Mouse (Mus musculus) limb, embryonic 10.5 days (tissue): ENCODE data around the gene Cfap73. TPM values are rescaled to one million over a fixed set of nuclear protein-coding genes. Genes with fewer than 3 reads are reported as not detected.

Experiments
- DNase-seq: peaks from one replicate; pipeline ENCODE4 v3.0.0-alpha.2; 2017; ENCODE audit warnings: low spot score
- H3K27ac ChIP-seq: fragments of 300-500 bp; sonication (generic); 2 replicates; pipeline ENCODE4 v1.5.1; 2016; ENCODE audit warnings: mild to moderate bottlenecking
- H3K27me3 ChIP-seq: fragments of 300-500 bp; sonication (generic); 2 replicates; pipeline ENCODE4 v1.6.1; 2016; ENCODE audit warnings: low read depth, mild to moderate bottlenecking; ENCODE audit not compliant: poor library complexity, severe bottlenecking
- H3K36me3 ChIP-seq: fragments of 300-500 bp; sonication (generic); 2 replicates; pipeline ENCODE4 v1.6.1; 2016; ENCODE audit warnings: mild to moderate bottlenecking, moderate library complexity
- H3K4me1 ChIP-seq: fragments of 300-500 bp; sonication (generic); 2 replicates; pipeline ENCODE4 v1.6.1; 2016
- H3K4me3 ChIP-seq: fragments of 300-500 bp; sonication (generic); 2 replicates; pipeline ENCODE4 v1.5.1; 2016; ENCODE audit warnings: mild to moderate bottlenecking, moderate library complexity
- H3K9me3 ChIP-seq: fragments of 300-500 bp; sonication (generic); replicated peaks from 2 replicates; pipeline ENCODE4 v1.6.1; 2016; ENCODE audit warnings: mild to moderate bottlenecking
- WGBS: fragments of 180-500 bp; shearing (Covaris S2); methylation state at CpG from one replicate; pipeline ENCODE4 v1.1.7; 2016; 5-methylcytosine and 5-hydroxymethylcytosine counted together
- polyA plus RNA-seq: library from polyadenylated mRNA; unstranded; fragments of >200 nt; fragmentation: Nextera tagmentation; extraction: Ambion mirVana; gene quantifications from 2 replicates; pipeline ENCODE4 v1.2.1, GENCODE M21; 2016

Cfap73 gene
- polyA plus RNA-seq, 1 experiment from 2014 or later = not detected

- Histone ChIP-seq H3K27me3 (no peaks in the 10 kb centered on the region), H3K4me3 (no peak overlapping the region), H3K9me3 (no peaks in the 10 kb centered on the region), H3K36me3 (peaks cover 99% of the 10 kb centered on the region), H3K27ac (no peak overlapping the region), H3K4me1 (peaks cover 6% of the 10 kb centered on the region)
- 77% methylated on average over 18 of the region's 18 CpGs for WGBS
- DNase-seq = peak; percentile 89
Measured at GRCm38 (mm10) chr5:120620375-120621077, 13.5 kb downstream of the Cfap73 start.

GRCm38 (mm10) chr5:120619201-120619600, 14.8 kb downstream of the Cfap73 start:
- Histone ChIP-seq H3K36me3 (peaks cover 93% of the 10 kb centered on the region), H3K9me3 (no peaks in the 10 kb centered on the region), H3K4me1 (peaks cover 6% of the 10 kb centered on the region), H3K27me3 (no peaks in the 10 kb centered on the region), H3K27ac (no peak overlapping the region), H3K4me3 (no peak overlapping the region)
- WGBS = 14% methylated on average over 5 of the region's 5 CpGs
- DNase-seq = peak; percentile 81

- H3K27me3 ChIP-seq = no peaks in the 10 kb centered on the region
- no peak overlapping the region for H3K27ac ChIP-seq
- H3K9me3 ChIP-seq = no peaks in the 10 kb centered on the region
- 84% methylated on average over 12 of the region's 12 CpGs for WGBS
- peaks cover 10% of the 10 kb centered on the region for H3K4me1 ChIP-seq
- H3K36me3 ChIP-seq = peaks cover 89% of the 10 kb centered on the region
- H3K4me3 ChIP-seq = no peak overlapping the region
- no peak for DNase-seq
Measured at GRCm38 (mm10) chr5:120618778-120619177, 15.3 kb downstream of the Cfap73 start.

- Histone ChIP-seq H3K4me1 (peaks cover 20% of the 10 kb centered on the region), H3K27ac (no peak overlapping the region), H3K27me3 (no peaks in the 10 kb centered on the region), H3K9me3 (no peaks in the 10 kb centered on the region), H3K4me3 (no peak overlapping the region), H3K36me3 (peaks cover 60% of the 10 kb centered on the region)
- no peak for DNase-seq
- WGBS = 98% methylated on average over 4 of the region's 4 CpGs
Measured at GRCm38 (mm10) chr5:120615903-120616302, 18.1 kb downstream of the Cfap73 start.

GRCm38 (mm10) chr5:120612822-120613604, 21.0 kb downstream of the Cfap73 start:
- Histone ChIP-seq H3K27me3 (no peaks in the 10 kb centered on the region), H3K36me3 (peaks cover 52% of the 10 kb centered on the region), H3K27ac (peak overlapping the region; percentile 97), H3K9me3 (no peaks in the 10 kb centered on the region), H3K4me3 (peak overlapping the region; percentile 76), H3K4me1 (peaks cover 21% of the 10 kb centered on the region)
- WGBS = under 1% methylated on average over 69 of the region's 69 CpGs
- DNase-seq = peak; percentile 97

- peaks cover 48% of the 10 kb centered on the region for H3K36me3 ChIP-seq
Measured at GRCm38 (mm10) chr5:120612442-120612821, 21.6 kb downstream of the Cfap73 start, which contains the start of the genes Rita1 and Ddx54. Gene Rita1 (minus strand): TSS chr5:120612589. Gene Ddx54 (plus strand): TSS chr5:120612739.

GRCm38 (mm10) chr5:120611416-120611815, 22.6 kb downstream of the Cfap73 start:
- H3K27me3 ChIP-seq = no peaks in the 10 kb centered on the region
- H3K27ac ChIP-seq = no peak overlapping the region
- peaks cover 38% of the 10 kb centered on the region for H3K36me3 ChIP-seq
- no peak for DNase-seq
- H3K4me1 ChIP-seq = peaks cover 21% of the 10 kb centered on the region
- H3K9me3 ChIP-seq = no peaks in the 10 kb centered on the region
- WGBS = 65% methylated on average over 8 of the region's 8 CpGs
- H3K4me3 ChIP-seq = peak overlapping the region; percentile 76

More at GRCm38 (mm10) chr5:120612442-120612821, 21.6 kb downstream of the Cfap73 start, which contains the start of the genes Rita1 and Ddx54:
- Histone ChIP-seq H3K9me3 (no peaks in the 10 kb centered on the region), H3K27ac (peak within 1 kb of the TSS; percentile 97), H3K4me1 (peaks cover 21% of the 10 kb centered on the region), H3K27me3 (no peaks in the 10 kb centered on the region), H3K4me3 (peak within 1 kb of the TSS; percentile 76)
- WGBS = under 1% methylated on average over 22 of the region's 22 CpGs
- peak; percentile 98 for DNase-seq

GRCm38 (mm10) chr5:120610906-120611305, 23.1 kb downstream of the Cfap73 start:
- no peak overlapping the region for H3K27ac ChIP-seq
- H3K9me3 ChIP-seq = no peaks in the 10 kb centered on the region
- H3K36me3 ChIP-seq = peaks cover 33% of the 10 kb centered on the region
- 92% methylated on average over 5 of the region's 5 CpGs for WGBS
- no peaks in the 10 kb centered on the region for H3K27me3 ChIP-seq
- H3K4me1 ChIP-seq = peaks cover 21% of the 10 kb centered on the region
- DNase-seq = no peak
- H3K4me3 ChIP-seq = peak overlapping the region; percentile 76; the same call in 1 of the 2 replicates

GRCm38 (mm10) chr5:120609246-120609775, 24.7 kb downstream of the Cfap73 start:
- no peaks in the 10 kb centered on the region for H3K9me3 ChIP-seq
- no peak for DNase-seq
- peaks cover 30% of the 10 kb centered on the region for H3K4me1 ChIP-seq
- H3K4me3 ChIP-seq = no peak overlapping the region
- peaks cover 22% of the 10 kb centered on the region for H3K36me3 ChIP-seq
- H3K27ac ChIP-seq = no peak overlapping the region
- WGBS = 92% methylated on average over 16 of the region's 16 CpGs
- no peaks in the 10 kb centered on the region for H3K27me3 ChIP-seq

GRCm38 (mm10) chr5:120607335-120607734, 26.7 kb downstream of the Cfap73 start:
- Histone ChIP-seq H3K27me3 (no peaks in the 10 kb centered on the region), H3K4me3 (no peak overlapping the region), H3K36me3 (peaks cover 22% of the 10 kb centered on the region), H3K9me3 (no peaks in the 10 kb centered on the region), H3K4me1 (peaks cover 24% of the 10 kb centered on the region), H3K27ac (no peak overlapping the region)
- DNase-seq = no peak
- WGBS = 79% methylated on average over 3 of the region's 3 CpGs

GRCm38 (mm10) chr5:120606590-120607200, 27.3 kb downstream of the Cfap73 start:
- H3K4me1 ChIP-seq = peaks cover 18% of the 10 kb centered on the region
- no peak overlapping the region for H3K27ac ChIP-seq
- 69% methylated on average over 25 of the region's 25 CpGs for WGBS

GRCm38 (mm10) chr5:120605688-120606087, 28.3 kb downstream of the Cfap73 start:
- Histone ChIP-seq H3K4me3 (peak overlapping the region; percentile 48), H3K27ac (peak overlapping the region; percentile 66; the same call in 1 of the 2 replicates), H3K36me3 (peaks cover 22% of the 10 kb centered on the region), H3K9me3 (no peaks in the 10 kb centered on the region), H3K27me3 (no peaks in the 10 kb centered on the region), H3K4me1 (peaks cover 8% of the 10 kb centered on the region)
- peak; percentile 96 for DNase-seq
- WGBS = 4% methylated on average over 8 of the region's 8 CpGs

More at GRCm38 (mm10) chr5:120606590-120607200, 27.3 kb downstream of the Cfap73 start:
- H3K4me3 ChIP-seq = no peak overlapping the region
- peaks cover 22% of the 10 kb centered on the region for H3K36me3 ChIP-seq
- DNase-seq = no peak
- no peaks in the 10 kb centered on the region for H3K9me3 ChIP-seq
- H3K27me3 ChIP-seq = no peaks in the 10 kb centered on the region
